Mouse (Mus musculus): ENCODE results near the gene Prg2. TPM values are rescaled to one million over a fixed set of nuclear protein-coding genes. Genes with fewer than 3 reads are reported as not detected.
A peak's percentile ranks its signal among the peaks of the same experiment; 100 is the strongest.

Prg2 gene
- total and polyA plus RNA-seq, 2 experiments from 2014 or later: not detected

GRCm38 (mm10) chr2:85009212-85009611 lies 29.0 kb downstream of the Prg2 start:
- Histone ChIP-seq H3K4me3 (ENCODE audit: low read length) (no peak overlapping the region), H3K27ac (no peak overlapping the region), H3K9me3 (ENCODE audit: low read length) (no peaks in the 10 kb centered on the region), H3K9ac (replicated peaks; ENCODE audit: low read length) (no peak overlapping the region), H3K4me1 (ENCODE audit: insufficient read depth, low read length) (no peaks in the 10 kb centered on the region), H3K27me3 (ENCODE audit: insufficient read depth, low read length) (no peaks in the 10 kb centered on the region), H3K36me3 (ENCODE audit: insufficient read depth, low read length) (no peaks in the 10 kb centered on the region), H3K4me2 (ENCODE audit: low read depth, low read length) (no peak overlapping the region)
- WGBS: 79% methylated on average over 2 of the region's 2 CpGs
- no peak for TF ChIP-seq CTCF (IDR thresholded peaks at IDR 0.05; ENCODE audit: low read depth)
- no peak for ATAC-seq
- no peak for DNase-seq (ENCODE audit: low spot score)

GRCm38 (mm10) chr2:85011906-85012604 lies 31.8 kb downstream of the Prg2 start:
- no peak for TF ChIP-seq CTCF (IDR thresholded peaks at IDR 0.05; ENCODE audit: low read depth)

GRCm38 (mm10) chr2:85012679-85013078 lies 32.4 kb downstream of the Prg2 start:
- Histone ChIP-seq H3K27ac (no peak overlapping the region), H3K9me3 (ENCODE audit: low read length) (no peaks in the 10 kb centered on the region), H3K36me3 (ENCODE audit: insufficient read depth, low read length) (no peaks in the 10 kb centered on the region), H3K4me3 (ENCODE audit: low read length) (no peak overlapping the region), H3K9ac (replicated peaks; ENCODE audit: low read length) (no peak overlapping the region), H3K4me2 (ENCODE audit: low read depth, low read length) (no peak overlapping the region), H3K27me3 (ENCODE audit: insufficient read depth, low read length) (no peaks in the 10 kb centered on the region), H3K4me1 (ENCODE audit: insufficient read depth, low read length) (no peaks in the 10 kb centered on the region)
- ATAC-seq (no peak), DNase-seq (ENCODE audit: low spot score) (no peak)
- WGBS: 86% methylated on average over 14 of the region's 14 CpGs
- TF ChIP-seq CTCF (IDR thresholded peaks at IDR 0.05; ENCODE audit: low read depth): no peak

More at GRCm38 (mm10) chr2:85011906-85012604, 31.8 kb downstream of the Prg2 start:
- Histone ChIP-seq H3K4me2 (ENCODE audit: low read depth, low read length) (no peak overlapping the region), H3K4me3 (ENCODE audit: low read length) (no peak overlapping the region), H3K4me1 (ENCODE audit: insufficient read depth, low read length) (no peaks in the 10 kb centered on the region), H3K9ac (replicated peaks; ENCODE audit: low read length) (no peak overlapping the region), H3K27ac (no peak overlapping the region), H3K36me3 (ENCODE audit: insufficient read depth, low read length) (no peaks in the 10 kb centered on the region), H3K27me3 (ENCODE audit: insufficient read depth, low read length) (no peaks in the 10 kb centered on the region), H3K9me3 (ENCODE audit: low read length) (no peaks in the 10 kb centered on the region)
- WGBS: 56% methylated on average over 9 of the region's 9 CpGs
- DNase-seq (ENCODE audit: low spot score) (peak; percentile 11), ATAC-seq (no peak)

- no peak overlapping the region for H3K9ac ChIP-seq (replicated peaks; ENCODE audit: low read length)
- no peaks in the 10 kb centered on the region for H3K27me3 ChIP-seq (ENCODE audit: insufficient read depth, low read length)
- 83% methylated on average over 5 of the region's 5 CpGs for WGBS
- no peak for DNase-seq (ENCODE audit: low spot score)
- H3K36me3 ChIP-seq (ENCODE audit: insufficient read depth, low read length): no peaks in the 10 kb centered on the region
- H3K27ac ChIP-seq: no peak overlapping the region
- no peak overlapping the region for H3K4me2 ChIP-seq (ENCODE audit: low read depth, low read length)
- no peak overlapping the region for H3K4me3 ChIP-seq (ENCODE audit: low read length)
- no peak for ATAC-seq
- H3K9me3 ChIP-seq (ENCODE audit: low read length): no peaks in the 10 kb centered on the region
- TF ChIP-seq CTCF (IDR thresholded peaks at IDR 0.05; ENCODE audit: low read depth): no peak
- no peaks in the 10 kb centered on the region for H3K4me1 ChIP-seq (ENCODE audit: insufficient read depth, low read length)
Measured at GRCm38 (mm10) chr2:85013826-85014587, 33.7 kb downstream of the Prg2 start.

GRCm38 (mm10) chr2:85014588-85014982 lies 34.3 kb downstream of the Prg2 start:
- DNase-seq (ENCODE audit: low spot score) (no peak), ATAC-seq (peak; percentile 35; the same call in 1 of the 2 replicates)
- Histone ChIP-seq H3K4me1 (ENCODE audit: insufficient read depth, low read length) (no peaks in the 10 kb centered on the region), H3K4me3 (ENCODE audit: low read length) (no peak overlapping the region), H3K9me3 (ENCODE audit: low read length) (no peaks in the 10 kb centered on the region), H3K4me2 (ENCODE audit: low read depth, low read length) (no peak overlapping the region), H3K9ac (replicated peaks; ENCODE audit: low read length) (no peak overlapping the region), H3K27me3 (ENCODE audit: insufficient read depth, low read length) (no peaks in the 10 kb centered on the region), H3K36me3 (ENCODE audit: insufficient read depth, low read length) (no peaks in the 10 kb centered on the region), H3K27ac (no peak overlapping the region)
- no peak for TF ChIP-seq CTCF (IDR thresholded peaks at IDR 0.05; ENCODE audit: low read depth)
- WGBS: 61% methylated on average over 3 of the region's 3 CpGs

- H3K36me3 ChIP-seq (ENCODE audit: insufficient read depth, low read length): no peaks in the 10 kb centered on the region
- peak; percentile 52 for DNase-seq (ENCODE audit: low spot score)
- WGBS: 35% methylated on average over 4 of the region's 4 CpGs
- ATAC-seq: no peak
- H3K4me1 ChIP-seq (ENCODE audit: insufficient read depth, low read length): no peaks in the 10 kb centered on the region
- no peak overlapping the region for H3K9ac ChIP-seq (replicated peaks; ENCODE audit: low read length)
- peak; percentile 79 for TF ChIP-seq CTCF (IDR thresholded peaks at IDR 0.05; ENCODE audit: low read depth)
- no peak overlapping the region for H3K4me2 ChIP-seq (ENCODE audit: low read depth, low read length)
- no peak overlapping the region for H3K27ac ChIP-seq
- H3K27me3 ChIP-seq (ENCODE audit: insufficient read depth, low read length): no peaks in the 10 kb centered on the region
- H3K9me3 ChIP-seq (ENCODE audit: low read length): no peaks in the 10 kb centered on the region
- H3K4me3 ChIP-seq (ENCODE audit: low read length): no peak overlapping the region
Measured at GRCm38 (mm10) chr2:85022043-85022442, 41.8 kb downstream of the Prg2 start.

GRCm38 (mm10) chr2:85026178-85026577 lies 45.9 kb downstream of the Prg2 start:
- Histone ChIP-seq H3K4me2 (ENCODE audit: low read depth, low read length) (no peak overlapping the region), H3K27ac (no peak overlapping the region), H3K4me3 (ENCODE audit: low read length) (no peak overlapping the region), H3K4me1 (ENCODE audit: insufficient read depth, low read length) (no peaks in the 10 kb centered on the region), H3K27me3 (ENCODE audit: insufficient read depth, low read length) (no peaks in the 10 kb centered on the region), H3K9me3 (ENCODE audit: low read length) (no peaks in the 10 kb centered on the region), H3K9ac (replicated peaks; ENCODE audit: low read length) (no peak overlapping the region), H3K36me3 (ENCODE audit: insufficient read depth, low read length) (no peaks in the 10 kb centered on the region)
- no peak for TF ChIP-seq CTCF (IDR thresholded peaks at IDR 0.05; ENCODE audit: low read depth)
- ATAC-seq (no peak), DNase-seq (ENCODE audit: low spot score) (no peak)
- 78% methylated on average over 3 of the region's 3 CpGs for WGBS
